Mouse (Mus musculus) erythroblast, embryonic 14.5 days (primary cell): ENCODE results near the gene Nxf1. TPM values are rescaled to one million over a fixed set of nuclear protein-coding genes. Genes with fewer than 3 reads are reported as not detected.
"Not testable (repeated sequence)": the region's sequence is repeated elsewhere in the genome, so short reads cannot be mapped to it uniquely, and the experiment has no call there.

Experiments
- H3K27me3 ChIP-seq: 2 replicates; pipeline ENCODE4 v1.6.1; 2012; ENCODE audit warnings: inconsistent platforms; ENCODE audit not compliant: control insufficient read depth
- H3K36me3 ChIP-seq: 2 replicates; pipeline ENCODE4 v1.6.1; 2012; ENCODE audit warnings: mild to moderate bottlenecking, inconsistent platforms; ENCODE audit not compliant: control insufficient read depth
- H3K4me1 ChIP-seq: 2 replicates; pipeline ENCODE4 v1.6.1; 2012; ENCODE audit warnings: inconsistent platforms; ENCODE audit not compliant: control insufficient read depth
- H3K4me3 ChIP-seq: replicated peaks from 2 replicates; pipeline ENCODE3; 2012; ENCODE audit warnings: moderate library complexity, mild to moderate bottlenecking, inconsistent platforms
- H3K9me3 ChIP-seq: 2 replicates; pipeline ENCODE4 v1.6.1; 2012; ENCODE audit warnings: low read length, inconsistent platforms, mixed read lengths; ENCODE audit not compliant: control insufficient read depth
- GATA1 ChIP-seq: IDR thresholded peaks from 2 replicates; pipeline ENCODE4 v1.6.1; 2012; ENCODE audit warnings: low read length, inconsistent platforms, mixed read lengths
- TAL1 ChIP-seq: IDR thresholded peaks from 3 replicates; pipeline ENCODE4 v1.6.1; 2012; ENCODE audit warnings: low read length, inconsistent platforms, mixed read lengths
- polyA plus RNA-seq: library from polyadenylated mRNA; stranded (reverse); fragments of >175 nt; gene quantifications from 2 replicates; pipeline ENCODE4 v1.2.3, GENCODE M21; 2012

Gene Nxf1
- polyA plus RNA-seq, 1 experiment, result 3.0 TPM

- H3K4me3 ChIP-seq, result peak overlapping the region; percentile 91
- TF ChIP-seq TAL1 (peak; percentile 98), GATA1 (peak; percentile 97)
- peaks cover 37% of the 10 kb centered on the region for H3K36me3 ChIP-seq
- no peaks in the 10 kb centered on the region for H3K27me3 ChIP-seq
- H3K4me1 ChIP-seq, result peaks cover 77% of the 10 kb centered on the region
- no peaks in the 10 kb centered on the region for H3K9me3 ChIP-seq
Measured at GRCm38 (mm10) chr19:8714653-8715481, 42.0 kb upstream of the Nxf1 start.

GRCm38 (mm10) chr19:8715868-8716766 lies 40.8 kb upstream of the Nxf1 start:
- peaks cover 77% of the 10 kb centered on the region for H3K4me1 ChIP-seq
- no peaks in the 10 kb centered on the region for H3K9me3 ChIP-seq
- TF ChIP-seq GATA1 (no peak), TAL1 (peak; percentile 51; the same call in 2 of the 3 replicates)
- H3K27me3 ChIP-seq, result no peaks in the 10 kb centered on the region
- peaks cover 32% of the 10 kb centered on the region for H3K36me3 ChIP-seq
- peak overlapping the region; percentile 52 for H3K4me3 ChIP-seq

- peaks cover 76% of the 10 kb centered on the region for H3K4me1 ChIP-seq
- TF ChIP-seq GATA1 (no peak), TAL1 (no peak)
- H3K4me3 ChIP-seq, result peak overlapping the region; percentile 12
Measured at GRCm38 (mm10) chr19:8716767-8717475, 40.0 kb upstream of the Nxf1 start.

GRCm38 (mm10) chr19:8718357-8718756 lies 38.5 kb upstream of the Nxf1 start:
- Histone ChIP-seq H3K4me1 (peaks cover 84% of the 10 kb centered on the region), H3K4me3 (no peak overlapping the region), H3K27me3 (no peaks in the 10 kb centered on the region), H3K9me3 (no peaks in the 10 kb centered on the region), H3K36me3 (peaks cover 13% of the 10 kb centered on the region)
- no peak for TF ChIP-seq TAL1
- no peak for TF ChIP-seq GATA1

More at GRCm38 (mm10) chr19:8716767-8717475, 40.0 kb upstream of the Nxf1 start:
- H3K36me3 ChIP-seq, result peaks cover 24% of the 10 kb centered on the region
- no peaks in the 10 kb centered on the region for H3K27me3 ChIP-seq
- no peaks in the 10 kb centered on the region for H3K9me3 ChIP-seq

- peaks cover 81% of the 10 kb centered on the region for H3K4me1 ChIP-seq
- not testable (repeated sequence) for H3K4me3 ChIP-seq, H3K9me3 ChIP-seq, H3K27me3 ChIP-seq
- peaks cover 15% of the 10 kb centered on the region for H3K36me3 ChIP-seq
Measured at GRCm38 (mm10) chr19:8719037-8719436, 37.8 kb upstream of the Nxf1 start.

GRCm38 (mm10) chr19:8721378-8721777 lies 35.5 kb upstream of the Nxf1 start:
- peaks cover 35% of the 10 kb centered on the region for H3K36me3 ChIP-seq
- H3K4me3 ChIP-seq, result peak overlapping the region; percentile 80
- no peak for TF ChIP-seq TAL1
- H3K4me1 ChIP-seq, result peaks cover 79% of the 10 kb centered on the region
- no peaks in the 10 kb centered on the region for H3K9me3 ChIP-seq
- H3K27me3 ChIP-seq, result no peaks in the 10 kb centered on the region

GRCm38 (mm10) chr19:8722021-8722420 lies 34.9 kb upstream of the Nxf1 start:
- TF ChIP-seq TAL1 (no peak), GATA1 (no peak)
- Histone ChIP-seq H3K4me3 (peak overlapping the region; percentile 80), H3K9me3 (no peaks in the 10 kb centered on the region), H3K36me3 (peaks cover 41% of the 10 kb centered on the region), H3K27me3 (no peaks in the 10 kb centered on the region), H3K4me1 (peaks cover 80% of the 10 kb centered on the region)

GRCm38 (mm10) chr19:8722559-8722906 lies 34.3 kb upstream of the Nxf1 start:
- Histone ChIP-seq H3K36me3 (peaks cover 44% of the 10 kb centered on the region), H3K4me1 (peaks cover 76% of the 10 kb centered on the region), H3K9me3 (no peaks in the 10 kb centered on the region), H3K27me3 (no peaks in the 10 kb centered on the region), H3K4me3 (peak overlapping the region; percentile 80)
- TF ChIP-seq GATA1, result no peak
- no peak for TF ChIP-seq TAL1
